Mouse (Mus musculus): ENCODE data around the gene Nemp1. TPM values are rescaled to one million over a fixed set of nuclear protein-coding genes. Genes with fewer than 3 reads are reported as not detected.

Nemp1 gene
- polyA plus RNA-seq, 1 experiment from 2014 or later: 8.9 TPM

- DNase-seq (ENCODE audit: low spot score) (no peak), ATAC-seq (replicated peaks; ENCODE audit: low FRiP score, low TSS enrichment, low read depth) (0 out of 2 replicates have a peak, but pooled peaks have one; percentile 40)
- 57% methylated on average over 2 of the region's 2 CpGs for WGBS
- Histone ChIP-seq H3K36me3 (ENCODE audit: control insufficient read depth, insufficient read depth, low read length) (peaks cover 64% of the 10 kb centered on the region), H3K27ac (ENCODE audit: low read depth) (no peak overlapping the region), H3K4me1 (replicated peaks; ENCODE audit: control insufficient read depth, insufficient read depth, low read length) (no peaks in the 10 kb centered on the region), H3K4me3 (ENCODE audit: low read depth, low read length) (no peak overlapping the region), H3K4me2 (ENCODE audit: low read length) (no peak overlapping the region), H3K9me3 (ENCODE audit: control insufficient read depth, low read length) (no peaks in the 10 kb centered on the region), H3K27me3 (replicated peaks; ENCODE audit: control insufficient read depth, insufficient read depth, low read length) (no peaks in the 10 kb centered on the region), H3K9ac (ENCODE audit: low read length) (no peak overlapping the region)
Observed at GRCm38 (mm10) chr10:127694636-127695035, 27.9 kb downstream of the Nemp1 start.

- Histone ChIP-seq H3K9ac (ENCODE audit: low read length) (no peak overlapping the region), H3K27me3 (replicated peaks; ENCODE audit: control insufficient read depth, insufficient read depth, low read length) (no peaks in the 10 kb centered on the region), H3K36me3 (ENCODE audit: control insufficient read depth, insufficient read depth, low read length) (peaks cover 57% of the 10 kb centered on the region), H3K4me1 (replicated peaks; ENCODE audit: control insufficient read depth, insufficient read depth, low read length) (no peaks in the 10 kb centered on the region), H3K9me3 (ENCODE audit: control insufficient read depth, low read length) (no peaks in the 10 kb centered on the region), H3K4me2 (ENCODE audit: low read length) (no peak overlapping the region), H3K4me3 (ENCODE audit: low read depth, low read length) (no peak overlapping the region), H3K27ac (ENCODE audit: low read depth) (no peak overlapping the region)
- DNase-seq (ENCODE audit: low spot score) (no peak), ATAC-seq (replicated peaks; ENCODE audit: low FRiP score, low TSS enrichment, low read depth) (no peak)
- 95% methylated on average over 7 of the region's 7 CpGs for WGBS
Observed at GRCm38 (mm10) chr10:127695775-127696174, 29.1 kb downstream of the Nemp1 start.

DNA sequence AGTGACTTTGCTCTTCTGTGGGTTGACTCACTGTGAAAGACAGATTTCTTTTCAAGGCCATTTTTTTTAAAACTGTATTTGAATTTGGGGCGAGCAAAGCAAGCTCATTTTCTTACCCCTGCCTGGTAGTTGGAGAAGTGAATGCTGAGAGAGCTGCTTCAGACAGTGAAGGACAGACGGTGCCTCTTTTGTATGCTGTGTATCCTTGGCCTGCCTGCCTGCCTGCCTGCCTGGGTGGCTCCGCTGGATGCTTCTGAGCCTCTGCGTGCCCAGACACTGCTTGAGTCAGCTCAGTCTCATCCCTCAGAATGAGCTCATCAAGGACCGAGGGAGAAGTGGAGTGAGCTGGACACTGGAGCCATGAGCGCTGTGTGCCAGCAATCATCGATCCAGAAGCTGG lies 32.3 kb downstream of the Nemp1 start:
- H3K9me3 ChIP-seq (ENCODE audit: control insufficient read depth, low read length): no peaks in the 10 kb centered on the region
- H3K36me3 ChIP-seq (ENCODE audit: control insufficient read depth, insufficient read depth, low read length): peaks cover 34% of the 10 kb centered on the region
- no peak for ATAC-seq (replicated peaks; ENCODE audit: low FRiP score, low TSS enrichment, low read depth)
- H3K27me3 ChIP-seq (replicated peaks; ENCODE audit: control insufficient read depth, insufficient read depth, low read length): no peaks in the 10 kb centered on the region
- H3K27ac ChIP-seq (ENCODE audit: low read depth): no peak overlapping the region
- no peak overlapping the region for H3K4me3 ChIP-seq (ENCODE audit: low read depth, low read length)
- DNase-seq (ENCODE audit: low spot score): no peak
- H3K4me1 ChIP-seq (replicated peaks; ENCODE audit: control insufficient read depth, insufficient read depth, low read length): no peaks in the 10 kb centered on the region
- no peak overlapping the region for H3K9ac ChIP-seq (ENCODE audit: low read length)
- WGBS: 96% methylated on average over 7 of the region's 7 CpGs
- H3K4me2 ChIP-seq (ENCODE audit: low read length): no peak overlapping the region

- no peak for ATAC-seq (replicated peaks; ENCODE audit: low FRiP score, low TSS enrichment, low read depth)
- Histone ChIP-seq H3K36me3 (ENCODE audit: control insufficient read depth, insufficient read depth, low read length) (no peaks in the 10 kb centered on the region), H3K27ac (ENCODE audit: low read depth) (no peak overlapping the region), H3K9me3 (ENCODE audit: control insufficient read depth, low read length) (no peaks in the 10 kb centered on the region), H3K27me3 (replicated peaks; ENCODE audit: control insufficient read depth, insufficient read depth, low read length) (no peaks in the 10 kb centered on the region), H3K4me1 (replicated peaks; ENCODE audit: control insufficient read depth, insufficient read depth, low read length) (peaks cover 3% of the 10 kb centered on the region; the same call in 1 of the 2 replicates), H3K9ac (ENCODE audit: low read length) (no peak overlapping the region), H3K4me2 (ENCODE audit: low read length) (no peak overlapping the region), H3K4me3 (ENCODE audit: low read depth, low read length) (0 out of 2 replicates have a peak overlapping the region, but pooled peaks have one; percentile 2)
- DNase-seq (ENCODE audit: low spot score): peak; percentile 64
- 36% methylated on average over 4 of the region's 4 CpGs for WGBS
Observed at GRCm38 (mm10) chr10:127703299-127703698, 36.6 kb downstream of the Nemp1 start.

GRCm38 (mm10) chr10:127704293-127704692 lies 37.6 kb downstream of the Nemp1 start:
- no peak overlapping the region for H3K4me2 ChIP-seq (ENCODE audit: low read length)

DNA sequence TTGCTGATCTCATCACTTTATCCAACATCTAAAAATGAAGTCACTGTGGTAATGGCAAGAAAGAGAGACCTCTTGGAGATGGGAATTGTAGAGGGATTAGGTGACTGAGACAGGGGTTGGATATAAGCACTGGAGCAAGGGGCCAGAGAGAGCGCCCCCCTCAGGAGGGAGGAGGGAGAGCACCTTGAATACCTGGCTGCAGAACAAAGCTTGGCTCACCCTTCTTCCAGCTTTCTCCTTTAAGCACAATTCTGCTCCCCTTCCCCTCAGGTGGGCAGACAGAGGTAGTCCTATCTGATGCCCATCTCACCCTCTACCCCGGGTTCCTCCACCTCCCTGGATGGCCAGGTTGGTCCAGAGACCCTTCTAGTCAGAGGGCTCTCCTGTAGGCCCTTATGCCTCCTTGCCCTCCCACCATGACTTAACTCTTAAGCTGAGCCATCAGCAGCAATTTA lies 38.1 kb downstream of the Nemp1 start, which contains the start of gene Myo1a:
TSS of gene Myo1a (plus strand) at position 405 of the 455 bp plus-strand sequence.
- Histone ChIP-seq H3K27ac (ENCODE audit: low read depth) (0 out of 2 replicates have a peak within 1 kb of the TSS, but pooled peaks have one; percentile 18), H3K4me2 (ENCODE audit: low read length) (no peak within 1 kb of the TSS), H3K4me3 (ENCODE audit: low read depth, low read length) (no peak within 1 kb of the TSS), H3K36me3 (ENCODE audit: control insufficient read depth, insufficient read depth, low read length) (no peaks in the 10 kb centered on the region), H3K4me1 (replicated peaks; ENCODE audit: control insufficient read depth, insufficient read depth, low read length) (peaks cover 3% of the 10 kb centered on the region; the same call in 1 of the 2 replicates), H3K9ac (ENCODE audit: low read length) (no peak within 1 kb of the TSS), H3K27me3 (replicated peaks; ENCODE audit: control insufficient read depth, insufficient read depth, low read length) (no peaks in the 10 kb centered on the region), H3K9me3 (ENCODE audit: control insufficient read depth, low read length) (no peaks in the 10 kb centered on the region)
- no peak for DNase-seq (ENCODE audit: low spot score)
- ATAC-seq (replicated peaks; ENCODE audit: low FRiP score, low TSS enrichment, low read depth): no peak; the same call in 1 of the 2 replicates
- whole genome bisulfite sequencing: 75% methylated on average over 2 of the region's 2 CpGs

More at GRCm38 (mm10) chr10:127704293-127704692, 37.6 kb downstream of the Nemp1 start:
- ATAC-seq (replicated peaks; ENCODE audit: low FRiP score, low TSS enrichment, low read depth) (peak; percentile 62; the same call in 1 of the 2 replicates), DNase-seq (ENCODE audit: low spot score) (peak; percentile 64)
- no peak overlapping the region for H3K9ac ChIP-seq (ENCODE audit: low read length)
- H3K9me3 ChIP-seq (ENCODE audit: control insufficient read depth, low read length): no peaks in the 10 kb centered on the region
- no peak overlapping the region for H3K27ac ChIP-seq (ENCODE audit: low read depth)
- WGBS: 47% methylated on average over 2 of the region's 2 CpGs
- peaks cover 3% of the 10 kb centered on the region; the same call in 1 of the 2 replicates for H3K4me1 ChIP-seq (replicated peaks; ENCODE audit: control insufficient read depth, insufficient read depth, low read length)
- H3K27me3 ChIP-seq (replicated peaks; ENCODE audit: control insufficient read depth, insufficient read depth, low read length): no peaks in the 10 kb centered on the region
- no peak overlapping the region for H3K4me3 ChIP-seq (ENCODE audit: low read depth, low read length)
- H3K36me3 ChIP-seq (ENCODE audit: control insufficient read depth, insufficient read depth, low read length): no peaks in the 10 kb centered on the region

- Histone ChIP-seq H3K4me1 (replicated peaks; ENCODE audit: control insufficient read depth, insufficient read depth, low read length) (peaks cover 3% of the 10 kb centered on the region; the same call in 1 of the 2 replicates), H3K27ac (ENCODE audit: low read depth) (no peak overlapping the region), H3K27me3 (replicated peaks; ENCODE audit: control insufficient read depth, insufficient read depth, low read length) (no peaks in the 10 kb centered on the region), H3K9me3 (ENCODE audit: control insufficient read depth, low read length) (no peaks in the 10 kb centered on the region), H3K4me2 (ENCODE audit: low read length) (no peak overlapping the region), H3K9ac (ENCODE audit: low read length) (no peak overlapping the region), H3K36me3 (ENCODE audit: control insufficient read depth, insufficient read depth, low read length) (no peaks in the 10 kb centered on the region), H3K4me3 (ENCODE audit: low read depth, low read length) (no peak overlapping the region)
- DNase-seq (ENCODE audit: low spot score) (no peak), ATAC-seq (replicated peaks; ENCODE audit: low FRiP score, low TSS enrichment, low read depth) (no peak)
- 83% methylated on average over 4 of the region's 4 CpGs for WGBS
Observed at GRCm38 (mm10) chr10:127705783-127706182, 39.1 kb downstream of the Nemp1 start.

DNA sequence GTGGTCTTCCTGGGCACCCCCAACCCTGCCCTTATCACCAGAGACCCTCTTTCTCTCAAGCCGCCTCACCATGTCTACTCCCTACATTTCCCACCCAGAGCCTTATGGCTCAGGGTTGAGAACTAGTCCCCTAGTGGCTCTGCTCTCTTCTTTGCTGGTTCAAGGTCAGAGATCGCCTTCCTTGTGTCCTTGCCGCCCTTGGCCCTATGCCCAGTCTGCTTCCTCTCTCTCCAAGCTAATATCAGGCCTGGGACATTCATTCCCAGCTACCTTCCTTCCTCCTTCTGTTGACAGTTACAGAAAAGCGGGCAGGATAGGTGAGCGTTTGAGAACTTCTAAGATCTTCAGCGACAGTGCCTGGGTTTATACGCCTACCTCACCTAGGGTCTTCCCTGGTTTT lies 41.0 kb downstream of the Nemp1 start:
- H3K27ac ChIP-seq (ENCODE audit: low read depth): no peak overlapping the region
- 81% methylated on average over 7 of the region's 7 CpGs for WGBS
- no peak for ATAC-seq (replicated peaks; ENCODE audit: low FRiP score, low TSS enrichment, low read depth)
- no peak overlapping the region for H3K9ac ChIP-seq (ENCODE audit: low read length)
- H3K27me3 ChIP-seq (replicated peaks; ENCODE audit: control insufficient read depth, insufficient read depth, low read length): no peaks in the 10 kb centered on the region
- no peaks in the 10 kb centered on the region for H3K36me3 ChIP-seq (ENCODE audit: control insufficient read depth, insufficient read depth, low read length)
- no peak for DNase-seq (ENCODE audit: low spot score)
- H3K4me2 ChIP-seq (ENCODE audit: low read length): no peak overlapping the region
- H3K4me3 ChIP-seq (ENCODE audit: low read depth, low read length): no peak overlapping the region
- H3K4me1 ChIP-seq (replicated peaks; ENCODE audit: control insufficient read depth, insufficient read depth, low read length): peaks cover 3% of the 10 kb centered on the region; the same call in 1 of the 2 replicates
- no peaks in the 10 kb centered on the region for H3K9me3 ChIP-seq (ENCODE audit: control insufficient read depth, low read length)

GRCm38 (mm10) chr10:127708850-127709370 lies 42.2 kb downstream of the Nemp1 start:
- H3K4me1 ChIP-seq (replicated peaks; ENCODE audit: control insufficient read depth, insufficient read depth, low read length): peaks cover 3% of the 10 kb centered on the region; the same call in 1 of the 2 replicates
- no peaks in the 10 kb centered on the region for H3K9me3 ChIP-seq (ENCODE audit: control insufficient read depth, low read length)
- H3K36me3 ChIP-seq (ENCODE audit: control insufficient read depth, insufficient read depth, low read length): no peaks in the 10 kb centered on the region
- 87% methylated on average over 3 of the region's 3 CpGs for WGBS
- H3K4me2 ChIP-seq (ENCODE audit: low read length): no peak overlapping the region
- no peak overlapping the region for H3K27ac ChIP-seq (ENCODE audit: low read depth)
- H3K4me3 ChIP-seq (ENCODE audit: low read depth, low read length): no peak overlapping the region
- no peak overlapping the region for H3K9ac ChIP-seq (ENCODE audit: low read length)
- H3K27me3 ChIP-seq (replicated peaks; ENCODE audit: control insufficient read depth, insufficient read depth, low read length): no peaks in the 10 kb centered on the region
- ATAC-seq (replicated peaks; ENCODE audit: low FRiP score, low TSS enrichment, low read depth) (no peak), DNase-seq (ENCODE audit: low spot score) (no peak)
